Mouse (Mus musculus) hindbrain, embryonic 10.5 days (tissue): ENCODE measurements at regions not wholly inside any gene's neighbourhood (a gene's known extent, or its start where the extent isn't known, plus 50 kb on each side); places are given as distances from the start of the nearest gene placed in this dataset.
"Not testable (repeated sequence)": the region's sequence is repeated elsewhere in the genome, so short reads cannot be mapped to it uniquely, and the experiment has no call there.

Experiments
- DNase-seq: peaks from one replicate; pipeline ENCODE4 v3.0.0-alpha.2; 2017; ENCODE audit warnings: low spot score
- H3K27ac ChIP-seq: fragments of 300-500 bp; sonication (generic); 2 replicates; pipeline ENCODE4 v1.5.1; 2016; ENCODE audit warnings: mild to moderate bottlenecking, moderate library complexity
- H3K27me3 ChIP-seq: fragments of 300-500 bp; sonication (generic); 2 replicates; pipeline ENCODE4 v1.6.1; 2016; ENCODE audit warnings: mild to moderate bottlenecking; ENCODE audit not compliant: poor library complexity, insufficient read depth, severe bottlenecking
- H3K36me3 ChIP-seq: fragments of 300-500 bp; sonication (generic); 2 replicates; pipeline ENCODE4 v1.6.1; 2016; ENCODE audit warnings: mild to moderate bottlenecking, moderate library complexity
- H3K4me1 ChIP-seq: fragments of 300-500 bp; sonication (generic); replicated peaks from 2 replicates; pipeline ENCODE4 v1.6.1; 2016; ENCODE audit warnings: mild to moderate bottlenecking
- H3K4me3 ChIP-seq: fragments of 300-500 bp; sonication (generic); 2 replicates; pipeline ENCODE4 v1.5.1; 2016; ENCODE audit warnings: mild to moderate bottlenecking, moderate library complexity
- H3K9me3 ChIP-seq: fragments of 300-500 bp; sonication (generic); 2 replicates; pipeline ENCODE4 v1.6.1; 2016; ENCODE audit warnings: mild to moderate bottlenecking, moderate library complexity
- WGBS: fragments of 180-500 bp; shearing (Covaris S2); methylation state at CpG from one replicate; pipeline ENCODE4 v1.1.7; 2016; 5-methylcytosine and 5-hydroxymethylcytosine counted together

DNA sequence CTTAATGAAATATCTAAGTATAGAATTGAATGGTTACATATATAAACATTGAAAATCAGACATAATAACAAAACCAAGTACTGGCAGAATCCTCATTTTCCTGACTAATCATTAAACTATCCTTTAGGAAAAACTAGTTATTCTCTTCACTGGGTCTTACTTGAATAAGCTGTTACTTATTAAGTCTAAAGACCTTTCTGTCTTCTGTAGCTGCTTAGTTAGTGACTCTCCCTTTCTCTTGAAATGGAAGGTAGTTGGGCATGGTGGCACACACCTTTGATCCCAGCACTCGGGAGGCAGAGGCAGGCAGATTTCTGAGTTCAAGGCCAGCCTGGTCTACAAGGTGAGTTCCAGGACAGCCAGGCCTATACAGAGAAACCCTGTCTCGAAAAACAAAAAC, 135.9 kb upstream of the Abcb5 start:
- 80% methylated on average over 2 of the region's 2 CpGs for WGBS
- not testable (repeated sequence) for H3K36me3 ChIP-seq, H3K4me1 ChIP-seq, DNase-seq, H3K27ac ChIP-seq, H3K27me3 ChIP-seq, H3K4me3 ChIP-seq, H3K9me3 ChIP-seq

DNA sequence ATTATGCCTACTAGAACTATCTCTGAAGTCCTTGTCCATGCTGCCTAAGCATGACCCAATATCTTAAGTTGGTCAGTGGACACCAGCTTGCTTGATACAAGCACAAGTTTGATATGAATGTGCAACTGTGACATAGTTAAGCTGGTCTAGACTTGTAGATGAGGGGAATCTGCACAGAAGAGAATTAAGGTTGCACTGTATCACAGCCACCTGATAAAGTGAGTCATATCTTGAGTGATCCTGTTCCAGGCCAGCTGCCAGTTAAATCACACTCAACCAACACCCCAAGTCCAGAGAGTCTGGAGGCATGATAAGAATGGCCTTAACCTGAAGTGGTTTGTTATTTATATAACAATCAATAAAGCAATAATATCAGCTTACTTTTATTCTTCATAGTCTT, 133.5 kb upstream of the Abcb5 start:
- no peaks in the 10 kb centered on the region for H3K27me3 ChIP-seq
- H3K36me3 ChIP-seq: no peaks in the 10 kb centered on the region
- no peak overlapping the region for H3K4me3 ChIP-seq
- H3K27ac ChIP-seq: no peak overlapping the region
- no peaks in the 10 kb centered on the region for H3K9me3 ChIP-seq
- no peaks in the 10 kb centered on the region for H3K4me1 ChIP-seq
- DNase-seq: no peak

DNA sequence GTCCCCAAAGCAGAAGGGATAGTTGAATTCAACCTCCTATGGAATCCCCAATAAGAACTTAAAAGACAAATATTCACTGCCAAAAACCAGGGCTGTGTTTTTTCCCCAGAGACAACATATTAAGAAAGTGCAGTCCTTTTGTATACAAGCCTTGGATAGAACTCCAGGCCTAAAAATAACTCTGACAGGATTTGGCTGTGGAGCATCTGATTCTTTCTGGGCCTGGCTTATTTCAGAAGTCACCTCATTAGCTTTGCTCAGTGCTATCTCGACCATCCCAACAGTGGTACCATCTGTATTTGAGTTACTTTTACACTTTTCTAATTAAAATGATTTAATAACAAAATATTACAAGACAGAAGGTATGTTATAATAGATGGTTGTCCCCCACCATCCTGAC, 131.6 kb upstream of the Abcb5 start:
- no peak overlapping the region for H3K4me3 ChIP-seq
- 58% methylated on average over 1 of the region's 1 CpGs for WGBS
- H3K4me1 ChIP-seq: no peaks in the 10 kb centered on the region
- no peaks in the 10 kb centered on the region for H3K36me3 ChIP-seq
- DNase-seq: no peak
- H3K9me3 ChIP-seq: no peaks in the 10 kb centered on the region
- no peak overlapping the region for H3K27ac ChIP-seq
- H3K27me3 ChIP-seq: no peaks in the 10 kb centered on the region

DNA sequence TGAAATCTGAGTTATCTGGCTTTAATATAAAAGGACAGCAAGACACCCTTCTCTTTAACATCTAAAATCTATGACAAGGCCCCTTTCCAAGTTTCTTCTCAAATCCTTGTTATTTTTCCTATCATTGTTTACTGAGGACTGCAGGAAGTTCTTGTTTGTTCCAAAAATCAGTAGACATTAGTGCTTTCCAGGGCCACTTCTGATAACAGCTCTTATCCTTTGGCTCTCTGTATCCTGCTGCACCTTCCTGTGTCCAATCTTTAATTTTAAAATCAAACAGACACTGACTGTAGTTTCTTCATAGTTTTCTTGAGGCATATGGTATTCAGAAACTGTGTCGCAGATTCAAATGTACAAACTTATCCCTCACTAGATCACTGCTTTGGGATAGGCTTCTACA, 128.1 kb upstream of the Abcb5 start:
- H3K9me3 ChIP-seq: no peaks in the 10 kb centered on the region
- 96% methylated on average over 1 of the region's 1 CpGs for WGBS
- H3K27ac ChIP-seq: no peak overlapping the region
- H3K4me3 ChIP-seq: no peak overlapping the region
- H3K4me1 ChIP-seq: no peaks in the 10 kb centered on the region
- H3K27me3 ChIP-seq: no peaks in the 10 kb centered on the region
- H3K36me3 ChIP-seq: no peaks in the 10 kb centered on the region
- DNase-seq: no peak

DNA sequence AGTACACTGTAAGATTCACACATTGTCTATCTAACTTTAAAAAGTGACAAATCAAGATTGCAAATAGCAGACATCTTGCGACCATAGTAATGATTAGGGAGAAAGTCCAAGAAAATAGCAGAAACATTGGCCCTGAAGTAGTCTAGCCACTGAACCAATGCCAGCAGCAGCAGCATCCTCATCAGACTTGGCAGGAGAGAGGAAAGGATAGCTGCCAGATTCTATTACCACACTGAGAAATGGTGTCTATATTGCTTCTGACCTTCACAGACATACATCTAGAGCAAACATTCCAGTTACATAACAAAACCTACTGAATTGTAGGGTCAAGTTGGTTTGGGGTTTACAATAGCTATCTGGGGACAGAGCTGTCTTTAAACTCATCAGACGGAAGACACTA, 127.2 kb upstream of the Abcb5 start:
- no peak for DNase-seq
- H3K4me3 ChIP-seq: no peak overlapping the region
- no peaks in the 10 kb centered on the region for H3K36me3 ChIP-seq
- H3K27me3 ChIP-seq: no peaks in the 10 kb centered on the region
- H3K9me3 ChIP-seq: no peaks in the 10 kb centered on the region
- H3K4me1 ChIP-seq: no peaks in the 10 kb centered on the region
- WGBS: 93% methylated on average over 2 of the region's 2 CpGs
- H3K27ac ChIP-seq: no peak overlapping the region

DNA sequence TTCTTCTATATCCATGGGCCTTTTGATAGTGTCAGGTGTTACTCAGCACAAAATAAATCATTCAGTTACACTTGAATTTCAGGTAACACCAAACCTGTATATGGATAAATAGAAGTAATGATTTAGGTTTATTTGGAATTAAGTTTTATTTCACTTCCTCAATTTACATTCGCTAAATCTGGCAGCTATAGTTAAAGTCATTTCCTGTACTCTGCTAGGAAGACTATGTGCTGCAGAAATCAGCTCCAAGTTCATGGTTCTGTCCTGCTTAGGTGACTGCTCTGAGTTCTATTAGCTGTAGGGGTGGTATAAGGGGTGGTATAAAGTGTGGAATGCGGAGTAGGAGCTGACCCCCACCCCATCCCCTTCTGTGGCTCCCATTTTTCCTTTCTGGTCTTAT, 123.1 kb upstream of the Abcb5 start:
- Histone ChIP-seq H3K36me3 (no peaks in the 10 kb centered on the region), H3K27me3 (no peaks in the 10 kb centered on the region), H3K9me3 (no peaks in the 10 kb centered on the region), H3K4me1 (no peaks in the 10 kb centered on the region), H3K27ac (no peak overlapping the region), H3K4me3 (no peak overlapping the region)
- no peak for DNase-seq
- WGBS: 83% methylated on average over 2 of the region's 2 CpGs

DNA sequence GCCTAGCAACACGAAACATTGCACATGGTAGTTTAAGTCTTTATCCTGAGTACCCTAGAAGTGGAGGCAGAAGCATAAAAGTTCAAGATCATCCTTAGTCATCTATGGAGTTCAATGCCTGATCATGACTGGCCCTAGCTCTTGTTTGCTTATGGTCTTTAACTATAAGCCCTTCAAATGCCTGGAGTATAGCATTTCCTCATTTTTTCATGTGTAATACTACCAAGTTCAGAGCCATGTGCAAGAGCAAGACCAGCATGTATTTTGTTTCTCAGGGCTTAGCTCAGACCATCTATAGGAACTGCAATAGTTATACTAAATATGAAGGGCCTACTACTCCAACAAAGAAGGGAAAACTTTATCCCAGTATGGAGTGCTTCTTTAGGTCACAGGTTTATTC, 122.4 kb upstream of the Abcb5 start:
- H3K36me3 ChIP-seq: no peaks in the 10 kb centered on the region
- DNase-seq: no peak
- H3K4me3 ChIP-seq: no peak overlapping the region
- H3K27me3 ChIP-seq: no peaks in the 10 kb centered on the region
- H3K4me1 ChIP-seq: no peaks in the 10 kb centered on the region
- 94% methylated on average over 1 of the region's 1 CpGs for WGBS
- no peak overlapping the region for H3K27ac ChIP-seq
- no peaks in the 10 kb centered on the region for H3K9me3 ChIP-seq

DNA sequence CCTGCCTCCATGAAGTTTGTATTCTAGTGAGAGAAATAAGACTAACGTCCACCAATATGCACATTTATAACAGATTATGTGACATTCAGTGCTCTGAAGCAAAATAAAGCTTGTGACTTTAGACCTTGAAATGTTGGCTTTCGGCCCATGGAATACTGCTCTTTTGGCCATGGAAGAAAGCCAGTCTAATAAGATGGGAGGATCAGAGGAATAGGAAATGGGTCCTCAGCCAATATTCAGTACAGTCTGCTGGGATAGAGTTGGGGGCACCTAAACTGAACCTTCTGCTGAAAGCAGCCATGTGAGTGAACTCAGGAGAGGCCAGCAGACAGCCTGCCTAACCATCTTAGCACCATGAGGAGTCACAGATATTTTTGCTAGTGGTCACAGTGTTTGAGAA, 118.6 kb upstream of the Abcb5 start:
- H3K4me1 ChIP-seq: no peaks in the 10 kb centered on the region
- H3K9me3 ChIP-seq: no peaks in the 10 kb centered on the region
- DNase-seq: no peak
- H3K27ac ChIP-seq: no peak overlapping the region
- H3K4me3 ChIP-seq: no peak overlapping the region
- no peaks in the 10 kb centered on the region for H3K27me3 ChIP-seq
- 84% methylated on average over 2 of the region's 2 CpGs for WGBS
- no peaks in the 10 kb centered on the region for H3K36me3 ChIP-seq

DNA sequence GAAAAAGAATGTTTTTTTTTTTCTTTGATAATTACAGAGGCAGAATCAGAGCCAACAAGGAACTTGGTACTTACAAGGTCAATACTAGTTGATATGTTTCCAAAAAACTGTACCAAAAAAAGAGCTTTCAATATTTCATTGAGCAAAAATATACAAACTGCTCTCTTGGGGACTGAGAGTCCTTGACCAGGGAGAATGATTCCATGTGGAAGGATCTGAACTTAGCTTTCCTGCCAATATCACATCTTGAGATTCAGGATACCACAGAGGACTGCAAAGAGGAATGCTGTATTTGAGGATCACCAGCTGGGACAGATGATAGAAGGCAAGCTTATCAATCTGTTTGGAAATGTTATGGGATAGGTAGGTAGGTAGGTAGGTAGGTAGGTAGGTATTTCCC, 116.6 kb upstream of the Abcb5 start:
- Histone ChIP-seq H3K4me1 (no peaks in the 10 kb centered on the region), H3K9me3 (no peaks in the 10 kb centered on the region), H3K27me3 (no peaks in the 10 kb centered on the region), H3K4me3 (no peak overlapping the region), H3K36me3 (no peaks in the 10 kb centered on the region), H3K27ac (no peak overlapping the region)
- no peak for DNase-seq

DNA sequence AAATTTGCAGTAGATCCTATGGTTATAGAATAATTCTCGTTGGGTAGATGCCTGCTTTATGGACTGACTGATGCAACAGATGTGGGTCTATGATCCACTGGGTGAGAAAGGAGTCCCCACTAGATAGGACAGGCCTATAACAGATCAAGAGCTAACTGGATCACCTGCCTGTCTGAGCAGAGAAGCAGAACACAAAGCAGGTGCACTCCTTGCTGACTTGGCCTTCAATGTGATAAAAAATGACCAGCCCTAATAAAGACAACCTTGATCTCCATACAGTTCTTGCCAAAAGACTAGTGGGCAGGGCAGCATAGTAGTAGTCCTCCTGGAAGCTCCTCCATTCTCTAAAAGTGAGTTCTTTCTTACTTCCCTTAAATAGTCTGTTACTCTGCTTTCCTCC, 109.6 kb upstream of the Abcb5 start:
- Histone ChIP-seq H3K27me3 (no peaks in the 10 kb centered on the region), H3K4me1 (peaks cover 28% of the 10 kb centered on the region), H3K4me3 (no peak overlapping the region), H3K36me3 (no peaks in the 10 kb centered on the region), H3K9me3 (no peaks in the 10 kb centered on the region), H3K27ac (peak overlapping the region; percentile 72)
- DNase-seq: no peak
- 73% methylated on average over 1 of the region's 1 CpGs for WGBS

DNA sequence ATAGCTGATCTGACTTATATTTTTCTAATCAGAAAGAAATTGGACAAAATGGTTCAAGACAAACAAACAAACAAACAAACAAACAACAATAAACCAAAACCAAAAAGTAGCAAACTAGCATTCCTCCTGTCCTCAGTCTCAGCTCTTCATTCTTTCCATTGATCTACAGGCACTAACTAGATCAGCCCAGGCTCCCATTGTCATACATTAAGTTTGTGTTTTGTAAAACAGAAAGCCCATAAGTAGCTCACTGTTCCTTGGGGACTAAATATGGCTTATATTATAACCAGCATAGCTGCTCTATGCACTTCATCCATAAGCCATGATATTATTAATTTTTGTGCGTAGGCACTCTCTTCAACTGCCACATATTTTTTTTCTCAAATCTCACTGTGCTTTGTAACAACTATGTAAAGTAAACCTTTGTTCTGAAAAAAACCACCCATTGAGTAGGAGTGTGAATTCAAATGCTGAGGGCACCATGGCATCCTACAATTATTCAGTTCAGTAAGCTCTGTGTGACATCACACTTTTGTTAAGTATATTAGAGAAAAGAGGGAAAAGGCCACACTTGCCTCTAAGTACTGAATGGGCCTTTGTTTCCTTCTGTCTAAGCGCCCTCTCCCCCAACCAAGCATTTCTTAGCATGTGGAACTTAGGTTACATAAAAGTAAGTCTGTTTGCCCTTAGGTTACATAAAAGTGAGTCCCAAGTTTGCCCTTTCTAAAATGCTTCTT, 108.7 kb upstream of the Abcb5 start:
- DNase-seq: peak; percentile 5
- peak overlapping the region; percentile 72 for H3K27ac ChIP-seq
- WGBS: 19% methylated on average over 2 of the region's 2 CpGs

DNA sequence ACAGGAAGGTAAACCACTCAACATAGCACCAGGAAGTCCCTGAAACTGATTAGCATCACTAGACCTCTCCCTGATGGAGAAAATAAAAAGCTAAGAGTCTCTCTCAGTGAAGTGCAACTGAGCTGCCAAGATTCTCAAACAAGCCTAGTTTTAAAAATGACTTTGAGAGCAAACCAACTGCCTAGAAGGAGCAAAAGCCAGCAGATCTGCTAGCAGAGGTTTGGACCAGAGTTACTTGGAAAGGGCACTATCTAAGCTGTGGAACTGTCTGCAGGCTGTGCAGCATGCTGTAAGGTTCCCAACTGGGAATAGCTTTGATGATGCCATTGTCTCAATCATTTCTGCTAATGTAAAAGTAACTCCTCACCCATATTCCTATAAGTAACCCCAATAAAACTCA, 107.9 kb upstream of the Abcb5 start:
- Histone ChIP-seq H3K27ac (peak overlapping the region; percentile 72), H3K9me3 (no peaks in the 10 kb centered on the region), H3K36me3 (no peaks in the 10 kb centered on the region), H3K4me1 (peaks cover 28% of the 10 kb centered on the region), H3K4me3 (no peak overlapping the region), H3K27me3 (no peaks in the 10 kb centered on the region)
- no peak for DNase-seq

More for the DNA sequence above, 108.7 kb upstream of the Abcb5 start:
- Histone ChIP-seq H3K27me3 (no peaks in the 10 kb centered on the region), H3K9me3 (no peaks in the 10 kb centered on the region), H3K4me3 (no peak overlapping the region), H3K36me3 (no peaks in the 10 kb centered on the region), H3K4me1 (peaks cover 28% of the 10 kb centered on the region)

DNA sequence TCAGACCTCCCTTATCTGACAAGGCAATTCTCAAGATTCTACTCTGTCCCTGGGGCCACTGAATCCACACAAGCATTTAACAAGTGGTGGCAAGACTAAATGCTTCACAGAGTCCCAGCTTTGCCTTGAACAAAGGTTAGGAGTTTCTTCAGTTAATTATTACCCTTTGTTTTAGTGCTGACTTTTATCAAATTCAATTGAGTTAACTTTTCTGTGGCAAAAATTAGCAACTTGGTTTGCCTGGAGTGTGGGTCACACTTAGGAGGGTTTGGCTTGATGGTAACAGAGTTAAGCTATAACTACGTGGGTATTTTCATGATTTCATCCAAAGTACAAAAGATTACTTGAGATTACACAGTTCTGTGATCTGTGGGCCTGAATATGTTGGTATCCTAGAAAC, 104.7 kb upstream of the Abcb5 start:
- no peak for DNase-seq
- WGBS: 85% methylated on average over 1 of the region's 1 CpGs
- no peaks in the 10 kb centered on the region for H3K27me3 ChIP-seq
- peaks cover 19% of the 10 kb centered on the region for H3K4me1 ChIP-seq
- H3K4me3 ChIP-seq: no peak overlapping the region
- no peaks in the 10 kb centered on the region for H3K36me3 ChIP-seq
- no peak overlapping the region for H3K27ac ChIP-seq
- H3K9me3 ChIP-seq: no peaks in the 10 kb centered on the region

DNA sequence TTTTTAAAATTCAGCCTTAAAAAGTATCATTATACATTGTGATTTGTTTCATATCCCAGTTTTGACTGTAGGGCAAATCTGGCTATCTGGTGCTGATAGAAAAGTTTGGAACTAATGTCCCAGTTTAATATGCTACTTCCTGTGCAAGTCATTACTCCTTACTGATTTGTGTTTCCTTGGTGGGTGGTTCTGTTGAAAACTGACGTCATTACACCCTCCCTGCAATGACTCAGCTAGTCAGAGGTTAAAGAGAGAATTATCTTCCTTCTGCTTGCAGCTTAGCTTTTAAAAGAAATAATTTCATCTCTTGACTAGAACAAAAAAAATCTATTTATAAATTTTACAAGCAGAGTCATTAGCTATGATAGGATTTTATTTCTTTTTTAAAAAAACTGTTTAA, 104.2 kb upstream of the Abcb5 start:
- 58% methylated on average over 1 of the region's 1 CpGs for WGBS
- H3K27ac ChIP-seq: no peak overlapping the region
- no peaks in the 10 kb centered on the region for H3K27me3 ChIP-seq
- H3K4me1 ChIP-seq: peaks cover 14% of the 10 kb centered on the region
- H3K4me3 ChIP-seq: no peak overlapping the region
- no peak for DNase-seq
- no peaks in the 10 kb centered on the region for H3K9me3 ChIP-seq
- no peaks in the 10 kb centered on the region for H3K36me3 ChIP-seq
